ENCODE assay signal across 12 mouse cellular contexts in the genomic region with DNA sequence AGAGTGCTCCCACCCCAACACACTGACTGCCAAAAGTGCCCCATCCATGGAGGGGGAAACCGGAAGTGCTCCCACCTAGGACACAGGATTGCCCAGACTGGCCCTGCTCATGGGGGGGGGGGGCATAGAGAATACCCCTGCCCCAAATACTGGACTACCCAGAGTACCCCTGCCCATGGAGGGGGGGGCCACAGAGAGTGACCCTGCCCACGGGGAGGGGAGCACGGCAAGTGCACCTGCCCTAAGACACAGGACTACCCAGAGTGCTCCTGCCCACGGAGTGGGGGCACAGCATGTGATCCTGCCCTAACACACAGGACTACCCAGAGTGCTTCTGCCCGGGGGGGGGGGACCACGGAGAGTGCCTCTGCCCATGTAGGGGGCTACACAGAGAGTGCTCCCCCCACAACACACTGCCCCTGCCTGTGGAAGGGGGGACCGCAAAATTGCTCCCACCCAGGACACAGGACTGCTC.
DNase-seq lines count a peak whose midpoint lies in the region; ATAC-seq lines count a peak whose summit lies in the region.
"Had no signal": no experiment of that assay in that cellular context is flagged by ENCODE, and none has a peak within 500 bp of the region (broad histone marks: within the 10 kb centered on the region; RNA-seq: fewer than 3 reads in every experiment).

No protein-coding gene starts in this region.

- no peak for DNase-seq in forebrain, embryonic 11.5 days (ENCODE audit: low spot score)
- no peak for DNase-seq in liver, embryonic 13.5 days
- no peak for DNase-seq in liver
- DNase-seq in left cerebral cortex, adult 8-10 months (ENCODE audit: low spot score in 2 of 2) = no peak
- no peak for DNase-seq in cerebellum, adult 18-20 months
- DNase-seq: gastrocnemius, postnatal 25 days; kidney, adult 11 months; right cerebral cortex, postnatal 4 days; thymus, postnatal 4 days had no signal

- no peak overlapping the region for H3K27ac ChIP-seq in forebrain, embryonic 11.5 days (ENCODE audit: low read depth, low read length)
- H3K27ac ChIP-seq in forebrain, embryonic 16.5 days (ENCODE audit: low read length) = no peak overlapping the region
- no peak overlapping the region for H3K27ac ChIP-seq in liver, embryonic 13.5 days
- no peak overlapping the region for H3K27ac ChIP-seq in limb, embryonic 15.5 days
- no peak overlapping the region for H3K27ac ChIP-seq in stomach, embryonic 15.5 days

- ATAC-seq in forebrain, embryonic 11.5 days (replicated peaks; ENCODE audit: low FRiP score) = peak; percentile 40; the same call in 1 of the 2 replicates
- ATAC-seq in forebrain, embryonic 16.5 days = no peak; the same call in 1 of the 2 replicates
- 0 out of 2 replicates have a peak, but pooled peaks have one; percentile 10 for ATAC-seq in liver, embryonic 13.5 days (ENCODE audit: low read depth)
- ATAC-seq in limb, embryonic 15.5 days (ENCODE audit: insufficient number of reproducible peaks, low FRiP score, low TSS enrichment, low read depth) = peak; percentile 71
- peak; percentile 19; the same call in 1 of the 2 replicates for ATAC-seq in stomach, embryonic 15.5 days (ENCODE audit: insufficient read depth, low FRiP score, low read depth)

- no peaks in the 10 kb centered on the region for H3K36me3 ChIP-seq in forebrain, embryonic 11.5 days (ENCODE audit: control insufficient read depth, insufficient read depth, low read length)
- H3K36me3 ChIP-seq in forebrain, embryonic 16.5 days (ENCODE audit: control insufficient read depth, insufficient read depth) = no peaks in the 10 kb centered on the region
- peaks cover 37% of the 10 kb centered on the region for H3K36me3 ChIP-seq in liver, embryonic 13.5 days
- H3K36me3 ChIP-seq in limb, embryonic 15.5 days = no peaks in the 10 kb centered on the region; the same call in 1 of the 2 replicates
- H3K36me3 ChIP-seq in stomach, embryonic 15.5 days = no peaks in the 10 kb centered on the region

- H3K27me3 ChIP-seq in forebrain, embryonic 11.5 days (ENCODE audit: control insufficient read depth, insufficient read depth, low read length) = peaks cover 52% of the 10 kb centered on the region
- peaks cover 39% of the 10 kb centered on the region for H3K27me3 ChIP-seq in forebrain, embryonic 16.5 days (replicated peaks; ENCODE audit: control insufficient read depth, insufficient read depth, low read length)
- H3K27me3 ChIP-seq in liver, embryonic 13.5 days = no peaks in the 10 kb centered on the region
- H3K27me3 ChIP-seq in limb, embryonic 15.5 days = peaks cover 13% of the 10 kb centered on the region
- H3K27me3 ChIP-seq in stomach, embryonic 15.5 days (replicated peaks) = no peaks in the 10 kb centered on the region; the same call in 1 of the 2 replicates

- H3K4me3 ChIP-seq in forebrain, embryonic 11.5 days (ENCODE audit: low read depth, low read length) = no peak overlapping the region
- no peak overlapping the region for H3K4me3 ChIP-seq in forebrain, embryonic 16.5 days (replicated peaks; ENCODE audit: low read length)
- no peak overlapping the region for H3K4me3 ChIP-seq in liver, embryonic 13.5 days (replicated peaks)
- no peak overlapping the region for H3K4me3 ChIP-seq in limb, embryonic 15.5 days
- H3K4me3 ChIP-seq in stomach, embryonic 15.5 days (replicated peaks) = no peak overlapping the region

- 88% methylated on average over 7 of the region's 7 CpGs for WGBS in forebrain, embryonic 11.5 days
- WGBS in forebrain, embryonic 16.5 days = 81% methylated on average over 6 of the region's 7 CpGs
- 82% methylated on average over 7 of the region's 7 CpGs for WGBS in liver, embryonic 13.5 days (ENCODE audit: insufficient replicate concordance)
- 70% methylated on average over 7 of the region's 7 CpGs for WGBS in limb, embryonic 15.5 days
- WGBS in stomach, embryonic 15.5 days = 83% methylated on average over 7 of the region's 7 CpGs

- no peak overlapping the region for H3K4me2 ChIP-seq in forebrain, embryonic 11.5 days (ENCODE audit: low read depth, low read length, severe bottlenecking)
- no peak overlapping the region for H3K4me2 ChIP-seq in forebrain, embryonic 16.5 days (ENCODE audit: low read length)
- no peak overlapping the region for H3K4me2 ChIP-seq in liver, embryonic 13.5 days
- H3K4me2 ChIP-seq in limb, embryonic 15.5 days = no peak overlapping the region
- H3K4me2 ChIP-seq in stomach, embryonic 15.5 days = peak overlapping the region; percentile 77; the same call in 1 of the 2 replicates

- no peaks in the 10 kb centered on the region for H3K9me3 ChIP-seq in forebrain, embryonic 11.5 days (ENCODE audit: control insufficient read depth, low read length)
- no peaks in the 10 kb centered on the region for H3K9me3 ChIP-seq in forebrain, embryonic 16.5 days (ENCODE audit: control insufficient read depth, low read length)
- no peaks in the 10 kb centered on the region for H3K9me3 ChIP-seq in liver, embryonic 13.5 days (replicated peaks)
- no peaks in the 10 kb centered on the region for H3K9me3 ChIP-seq in limb, embryonic 15.5 days
- no peaks in the 10 kb centered on the region for H3K9me3 ChIP-seq in stomach, embryonic 15.5 days

- peaks cover 17% of the 10 kb centered on the region; the same call in 1 of the 2 replicates for H3K4me1 ChIP-seq in forebrain, embryonic 11.5 days (replicated peaks; ENCODE audit: control insufficient read depth, insufficient read depth, low read length)
- peaks cover 21% of the 10 kb centered on the region for H3K4me1 ChIP-seq in forebrain, embryonic 16.5 days (replicated peaks; ENCODE audit: control insufficient read depth, insufficient read depth, low read length)
- no peaks in the 10 kb centered on the region; the same call in 1 of the 2 replicates for H3K4me1 ChIP-seq in liver, embryonic 13.5 days (replicated peaks)
- H3K4me1 ChIP-seq in limb, embryonic 15.5 days = peaks cover 33% of the 10 kb centered on the region
- peaks cover 17% of the 10 kb centered on the region; the same call in 1 of the 2 replicates for H3K4me1 ChIP-seq in stomach, embryonic 15.5 days

- no peak overlapping the region for H3K9ac ChIP-seq in forebrain, embryonic 11.5 days (ENCODE audit: low read length)
- no peak overlapping the region for H3K9ac ChIP-seq in forebrain, embryonic 16.5 days (replicated peaks; ENCODE audit: low read depth, low read length)
- no peak overlapping the region for H3K9ac ChIP-seq in liver, embryonic 13.5 days
- H3K9ac ChIP-seq in limb, embryonic 15.5 days = no peak overlapping the region
- H3K9ac ChIP-seq in stomach, embryonic 15.5 days = no peak overlapping the region
